Mouse (Mus musculus) intestine, postnatal 0 days (tissue): ENCODE measurements around the gene Polr2e. TPM values are rescaled to one million over a fixed set of nuclear protein-coding genes. Genes with fewer than 3 reads are reported as not detected.

Source experiments
- ATAC-seq: fragments of 200-750 bp; cut with Nextera tagmentation; 2 replicates; pipeline ENCODE4 v1.8.0; 2017; ENCODE audit warnings: mild to moderate bottlenecking, moderate TSS enrichment, moderate library complexity
- H3K27ac ChIP-seq: fragments of 300-500 bp; sonication (generic); 2 replicates; pipeline ENCODE4 v1.5.1; 2014; ENCODE audit warnings: mild to moderate bottlenecking, low read depth, low read length, moderate library complexity
- H3K27me3 ChIP-seq: fragments of 300-500 bp; sonication (generic); replicated peaks from 2 replicates; pipeline ENCODE4 v1.6.1; 2014; ENCODE audit warnings: low read length, mixed read lengths; ENCODE audit not compliant: control insufficient read depth, insufficient read depth
- H3K36me3 ChIP-seq: fragments of 300-500 bp; sonication (generic); 2 replicates; pipeline ENCODE4 v1.6.1; 2014; ENCODE audit warnings: mild to moderate bottlenecking, moderate library complexity; ENCODE audit not compliant: control insufficient read depth, insufficient read depth
- H3K4me1 ChIP-seq: fragments of 300-500 bp; sonication (generic); replicated peaks from 2 replicates; pipeline ENCODE4 v1.6.1; 2014; ENCODE audit warnings: antibody characterized with exemption, low read length, mixed read lengths; ENCODE audit not compliant: control insufficient read depth, insufficient read depth
- H3K4me2 ChIP-seq: fragments of 300-500 bp; sonication (generic); replicated peaks from 2 replicates; pipeline ENCODE4 v1.6.1; 2014; ENCODE audit warnings: low read depth, mild to moderate bottlenecking, moderate library complexity
- H3K4me3 ChIP-seq: fragments of 300-500 bp; sonication (generic); 2 replicates; pipeline ENCODE4 v1.5.1; 2014; ENCODE audit warnings: low read depth, low read length
- H3K9ac ChIP-seq: fragments of 300-500 bp; sonication (generic); 2 replicates; pipeline ENCODE4 v1.6.1; 2014; ENCODE audit warnings: mild to moderate bottlenecking, low read depth, low read length
- H3K9me3 ChIP-seq: fragments of 300-500 bp; sonication (generic); 2 replicates; pipeline ENCODE4 v1.6.1; 2016; ENCODE audit warnings: mixed run types; ENCODE audit not compliant: control insufficient read depth
- CTCF ChIP-seq: sonication (generic); IDR thresholded peaks from 2 replicates; pipeline ENCODE4 v1.5.1; 2016; ENCODE audit warnings: low read depth, mild to moderate bottlenecking, control low read depth, antibody characterized with exemption, moderate library complexity
- WGBS: fragments of 180-500 bp; shearing (Covaris S2); extraction: QIAGEN DNeasy Blood & Tissue Kit; methylation state at CpG from one replicate; pipeline ENCODE4 v1.1.7; 2014; 5-methylcytosine and 5-hydroxymethylcytosine counted together
- polyA plus RNA-seq: library from polyadenylated mRNA; unstranded; fragments of >200 nt; fragmentation: Nextera tagmentation; extraction: Ambion mirVana; gene quantifications from 2 replicates; pipeline ENCODE4 v1.2.1, GENCODE M21; 2015

Gene Polr2e
- polyA plus RNA-seq, 1 experiment from 2014 or later = 98.5 TPM

- no peak overlapping the region for H3K4me2 ChIP-seq
- H3K27ac ChIP-seq = no peak overlapping the region
- ATAC-seq = peak; percentile 34
- peaks cover 13% of the 10 kb centered on the region; the same call in 1 of the 2 replicates for H3K27me3 ChIP-seq
- no peaks in the 10 kb centered on the region for H3K9me3 ChIP-seq
- no peak overlapping the region for H3K4me3 ChIP-seq
- H3K9ac ChIP-seq = no peak overlapping the region
- 30% methylated on average over 28 of the region's 28 CpGs for WGBS
- peak; percentile 61 for TF ChIP-seq CTCF
- H3K36me3 ChIP-seq = peaks cover 23% of the 10 kb centered on the region; the same call in 1 of the 2 replicates
- H3K4me1 ChIP-seq = no peaks in the 10 kb centered on the region
Measured at GRCm38 (mm10) chr10:80014484-80015290, 24.9 kb downstream of the Polr2e start.

- no peak overlapping the region for H3K9ac ChIP-seq
- H3K27me3 ChIP-seq = peaks cover 11% of the 10 kb centered on the region; the same call in 1 of the 2 replicates
- no peak overlapping the region for H3K27ac ChIP-seq
- no peak for TF ChIP-seq CTCF
- H3K4me3 ChIP-seq = no peak overlapping the region
- H3K4me2 ChIP-seq = no peak overlapping the region
- H3K9me3 ChIP-seq = no peaks in the 10 kb centered on the region
- H3K4me1 ChIP-seq = no peaks in the 10 kb centered on the region
- no peak for ATAC-seq
- H3K36me3 ChIP-seq = peaks cover 27% of the 10 kb centered on the region; the same call in 1 of the 2 replicates
- 63% methylated on average over 25 of the region's 25 CpGs for WGBS
Measured at GRCm38 (mm10) chr10:80013609-80014008, 26.0 kb downstream of the Polr2e start.

GRCm38 (mm10) chr10:80011740-80012139, 27.9 kb downstream of the Polr2e start:
- Histone ChIP-seq H3K4me1 (no peaks in the 10 kb centered on the region), H3K9me3 (no peaks in the 10 kb centered on the region), H3K4me3 (no peak overlapping the region), H3K36me3 (peaks cover 38% of the 10 kb centered on the region; the same call in 1 of the 2 replicates), H3K27me3 (peaks cover 11% of the 10 kb centered on the region; the same call in 1 of the 2 replicates), H3K27ac (no peak overlapping the region), H3K9ac (no peak overlapping the region), H3K4me2 (no peak overlapping the region)
- 92% methylated on average over 6 of the region's 6 CpGs for WGBS
- no peak for ATAC-seq
- TF ChIP-seq CTCF = no peak

- H3K4me2 ChIP-seq = no peak overlapping the region
- WGBS = 87% methylated on average over 8 of the region's 8 CpGs
- H3K4me3 ChIP-seq = no peak overlapping the region
- no peaks in the 10 kb centered on the region for H3K9me3 ChIP-seq
- peaks cover 17% of the 10 kb centered on the region; the same call in 1 of the 2 replicates for H3K36me3 ChIP-seq
- no peaks in the 10 kb centered on the region for H3K27me3 ChIP-seq
- no peak for ATAC-seq
- no peak overlapping the region for H3K9ac ChIP-seq
- no peak overlapping the region for H3K27ac ChIP-seq
- TF ChIP-seq CTCF = no peak
- H3K4me1 ChIP-seq = no peaks in the 10 kb centered on the region
Measured at GRCm38 (mm10) chr10:80004233-80004705, 35.3 kb downstream of the Polr2e start.

GRCm38 (mm10) chr10:80003374-80004232, 36.0 kb downstream of the Polr2e start:
- Histone ChIP-seq H3K27ac (no peak overlapping the region), H3K9ac (no peak overlapping the region; the same call in 1 of the 2 replicates), H3K36me3 (peaks cover 16% of the 10 kb centered on the region; the same call in 1 of the 2 replicates), H3K4me3 (no peak overlapping the region), H3K4me1 (no peaks in the 10 kb centered on the region), H3K27me3 (no peaks in the 10 kb centered on the region), H3K9me3 (no peaks in the 10 kb centered on the region), H3K4me2 (no peak overlapping the region)
- no peak for ATAC-seq
- 57% methylated on average over 9 of the region's 9 CpGs for whole genome bisulfite sequencing
- no peak for TF ChIP-seq CTCF

- H3K9me3 ChIP-seq = no peaks in the 10 kb centered on the region
- peaks cover 8% of the 10 kb centered on the region; the same call in 1 of the 2 replicates for H3K36me3 ChIP-seq
- no peak overlapping the region for H3K27ac ChIP-seq
- no peak overlapping the region for H3K4me3 ChIP-seq
- ATAC-seq = no peak
- no peaks in the 10 kb centered on the region for H3K27me3 ChIP-seq
- H3K4me1 ChIP-seq = no peaks in the 10 kb centered on the region
- WGBS = 59% methylated on average over 20 of the region's 21 CpGs
- no peak overlapping the region for H3K9ac ChIP-seq
- TF ChIP-seq CTCF = no peak
- no peak overlapping the region for H3K4me2 ChIP-seq
Measured at GRCm38 (mm10) chr10:80002829-80003228, 36.8 kb downstream of the Polr2e start.
